Mouse (Mus musculus): ENCODE measurements around the gene Mrps16. TPM values are rescaled to one million over a fixed set of nuclear protein-coding genes. Genes with fewer than 3 reads are reported as not detected.

The Mrps16 gene
- polyA plus RNA-seq, 1 experiment from 2014 or later = 80.1 TPM

DNA sequence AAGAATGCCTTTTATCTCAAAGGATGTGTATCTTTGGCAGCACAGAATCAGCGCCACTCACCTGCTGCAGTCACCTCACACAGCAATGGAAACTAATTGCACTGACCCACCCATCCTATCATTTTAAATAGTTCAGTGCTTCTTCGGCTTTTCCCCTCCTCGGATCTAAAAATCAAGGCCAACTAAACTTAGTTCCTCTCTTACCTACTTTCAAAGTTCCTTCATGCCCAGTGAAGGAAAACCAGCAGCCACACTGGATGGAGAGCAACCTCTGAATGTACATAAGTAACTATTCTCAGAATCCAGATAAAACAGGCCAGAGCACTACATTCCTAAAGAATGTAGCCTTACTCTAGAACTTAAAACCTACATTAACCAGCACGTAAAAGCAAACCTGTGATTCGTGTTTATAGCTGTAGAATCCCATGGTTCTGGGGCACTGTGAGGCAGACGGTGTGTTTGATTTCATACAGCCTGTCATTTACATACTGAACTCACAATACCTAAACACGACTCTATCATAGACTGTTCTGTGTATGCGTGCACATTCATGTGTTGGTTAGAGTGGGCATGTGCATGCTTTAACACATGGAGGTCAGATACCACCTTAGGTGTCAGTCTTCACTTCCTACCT lies 3.9 kb downstream of the Mrps16 start:
- WGBS (ENCODE audit: insufficient replicate concordance) = 78% methylated on average over 8 of the region's 8 CpGs
- H3K27ac ChIP-seq = peak overlapping the region; percentile 87

DNA sequence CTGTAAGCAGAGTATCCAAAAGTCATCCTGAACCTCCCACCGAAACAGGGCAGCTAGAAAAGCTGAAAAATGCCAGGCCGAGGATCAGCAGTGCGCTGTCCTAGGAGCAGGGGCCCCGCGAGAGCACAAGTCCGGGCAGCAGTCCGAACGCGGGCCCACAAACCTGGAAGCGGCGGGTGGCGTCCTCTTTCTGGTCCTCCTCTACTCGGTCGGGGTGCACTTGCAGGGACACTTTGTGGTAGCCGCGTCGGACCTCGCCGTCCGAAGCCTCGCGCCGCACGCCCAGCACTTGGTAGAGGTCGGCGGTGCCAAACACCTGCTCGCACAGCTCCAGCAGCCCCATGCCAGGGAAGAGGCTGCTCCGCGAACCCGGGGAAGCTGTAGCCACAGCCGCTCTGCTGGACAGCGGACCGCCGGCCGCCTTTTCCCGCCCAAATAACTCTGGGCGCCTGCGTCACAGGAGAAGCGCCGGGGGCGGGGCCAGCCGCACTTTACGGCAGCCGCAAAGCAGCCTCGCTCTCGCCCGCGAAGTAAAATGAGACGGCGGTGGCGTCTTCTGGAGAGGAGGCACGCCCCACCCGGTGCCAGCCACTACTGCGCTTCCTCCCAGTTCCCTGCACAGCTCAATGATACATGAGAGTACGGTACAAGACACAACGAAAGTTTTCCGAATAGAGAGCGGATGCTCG lies 4.8 kb downstream of the Mrps16 start, which contains the start of gene Dnajc9:
Gene Dnajc9, minus strand, starts transcription at position 470 of the 689 bp plus-strand sequence.
- peaks cover 57% of the 10 kb centered on the region for H3K4me1 ChIP-seq
- no peaks in the 10 kb centered on the region for H3K27me3 ChIP-seq (replicated peaks)
- WGBS (ENCODE audit: insufficient replicate concordance) = under 1% methylated on average over 59 of the region's 59 CpGs
- peak within 1 kb of the TSS; percentile 94 for H3K9ac ChIP-seq
- peak within 1 kb of the TSS; percentile 80 for H3K4me2 ChIP-seq
- H3K9me3 ChIP-seq (replicated peaks) = no peaks in the 10 kb centered on the region
- H3K27ac ChIP-seq = peak within 1 kb of the TSS; percentile 87
- peaks cover 67% of the 10 kb centered on the region for H3K36me3 ChIP-seq
- peak; percentile 67 for ATAC-seq
- H3K4me3 ChIP-seq = peak within 1 kb of the TSS; percentile 89

More for the DNA sequence above, 3.9 kb downstream of the Mrps16 start:
- Histone ChIP-seq H3K9me3 (replicated peaks) (no peaks in the 10 kb centered on the region), H3K9ac (peak overlapping the region; percentile 94), H3K4me2 (peak overlapping the region; percentile 80), H3K4me3 (peak overlapping the region; percentile 89), H3K36me3 (peaks cover 58% of the 10 kb centered on the region), H3K27me3 (replicated peaks) (no peaks in the 10 kb centered on the region), H3K4me1 (peaks cover 65% of the 10 kb centered on the region)
- no peak for ATAC-seq

DNA sequence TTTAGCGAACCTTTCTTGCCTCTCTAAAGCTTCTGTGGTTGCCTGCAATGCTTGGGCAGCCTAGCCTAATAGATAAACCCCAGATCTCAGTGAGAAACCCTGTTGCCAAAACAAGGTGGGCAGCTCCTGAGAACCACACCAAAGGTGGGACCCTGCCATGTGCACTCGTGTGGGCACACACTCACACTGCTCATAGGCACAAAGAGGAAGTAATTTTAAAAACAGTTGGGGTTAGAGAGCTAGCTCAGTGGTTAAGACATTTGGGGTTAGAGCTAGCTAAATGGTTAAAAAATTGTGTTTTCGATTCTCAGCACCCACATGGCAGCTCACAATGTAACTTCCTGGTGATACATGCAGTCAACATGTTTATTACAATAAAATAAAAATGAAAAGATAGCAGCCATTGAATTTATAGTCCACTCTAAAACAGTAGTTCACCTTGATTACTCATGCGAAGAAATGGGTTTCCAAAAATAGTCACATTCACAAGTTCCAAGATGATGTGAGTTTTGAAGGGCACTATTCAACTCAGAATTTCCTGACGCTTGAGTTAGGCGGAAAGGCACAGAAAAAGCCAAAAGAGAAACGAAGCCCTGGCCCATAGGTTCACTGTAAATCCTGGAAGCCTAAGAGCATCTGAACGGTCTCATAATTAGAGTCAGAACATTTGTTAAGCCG lies 13.5 kb downstream of the Mrps16 start:
- Histone ChIP-seq H3K27me3 (replicated peaks) (no peaks in the 10 kb centered on the region), H3K4me1 (peaks cover 14% of the 10 kb centered on the region), H3K27ac (no peak overlapping the region), H3K9me3 (replicated peaks) (no peaks in the 10 kb centered on the region), H3K36me3 (peaks cover 76% of the 10 kb centered on the region), H3K4me2 (no peak overlapping the region), H3K4me3 (no peak overlapping the region), H3K9ac (no peak overlapping the region)
- no peak for ATAC-seq
- WGBS (ENCODE audit: insufficient replicate concordance) = 74% methylated on average over 9 of the region's 9 CpGs

DNA sequence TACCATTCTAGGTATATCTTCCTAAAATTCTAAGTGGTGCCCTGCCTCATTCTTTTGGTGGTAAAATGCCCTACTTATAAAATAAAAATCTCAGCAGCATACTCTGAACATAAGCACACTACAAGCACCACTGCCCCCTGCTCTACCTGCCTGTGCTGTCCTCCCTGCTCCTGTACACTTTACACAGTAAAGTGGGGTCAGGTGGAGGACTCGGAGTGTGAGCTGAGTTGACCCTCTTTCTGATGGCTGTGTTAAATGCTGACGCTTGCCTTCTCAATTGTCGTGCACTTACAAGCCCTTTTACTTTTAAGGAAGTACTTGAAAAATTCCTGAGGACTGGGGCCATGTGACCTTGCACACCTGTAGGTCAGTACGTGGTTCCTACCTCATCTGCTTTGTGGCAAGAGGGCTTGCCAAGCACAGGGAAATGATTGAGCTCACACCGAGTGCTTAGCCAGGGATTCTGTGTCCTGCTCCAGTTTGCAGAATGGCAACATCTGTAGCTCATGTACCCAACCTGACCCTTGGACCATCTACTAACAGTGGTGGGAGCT lies 14.3 kb downstream of the Mrps16 start:
- H3K9me3 ChIP-seq (replicated peaks) = no peaks in the 10 kb centered on the region
- no peak overlapping the region for H3K4me2 ChIP-seq
- H3K4me1 ChIP-seq = peaks cover 14% of the 10 kb centered on the region
- no peak overlapping the region for H3K9ac ChIP-seq
- peaks cover 73% of the 10 kb centered on the region for H3K36me3 ChIP-seq
- H3K27ac ChIP-seq = no peak overlapping the region
- no peak overlapping the region for H3K4me3 ChIP-seq
- H3K27me3 ChIP-seq (replicated peaks) = no peaks in the 10 kb centered on the region
- no peak for ATAC-seq
- 74% methylated on average over 5 of the region's 5 CpGs for WGBS (ENCODE audit: insufficient replicate concordance)

DNA sequence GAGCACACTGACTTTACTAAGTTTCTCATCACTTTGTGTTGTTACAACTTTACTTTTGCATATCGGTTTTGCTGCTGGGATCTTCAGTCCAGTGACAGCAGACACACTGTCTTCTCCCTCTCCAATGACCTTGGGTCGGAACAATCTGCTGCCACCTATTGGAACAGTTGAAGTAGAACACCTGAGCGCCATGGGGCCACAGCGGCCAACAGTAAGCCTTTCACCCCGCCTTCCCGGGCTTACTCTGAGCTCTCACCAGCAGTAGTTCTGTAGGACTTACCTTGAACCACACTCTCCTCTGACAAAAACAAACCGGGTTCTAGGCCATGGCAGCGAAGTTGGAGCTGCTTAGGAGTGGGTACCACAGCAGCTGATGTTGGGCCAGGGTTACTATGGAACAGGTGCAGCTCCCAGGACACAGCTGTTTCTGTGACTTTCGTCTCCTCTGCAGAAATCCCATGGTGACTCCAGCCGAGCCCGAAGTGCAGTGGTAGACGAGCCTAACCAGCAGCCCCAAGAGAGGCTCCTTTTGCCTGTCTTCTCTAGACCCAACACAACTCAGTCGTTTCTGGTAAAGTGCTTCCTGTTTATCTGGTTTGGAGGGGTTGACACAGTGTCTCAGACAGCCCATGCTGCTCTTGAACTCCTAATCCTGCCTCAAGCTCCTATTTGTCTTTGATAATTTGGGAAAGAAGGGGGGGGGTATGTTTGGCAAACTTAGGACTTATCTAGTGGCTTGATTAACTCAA lies 14.9 kb downstream of the Mrps16 start:
- peaks cover 14% of the 10 kb centered on the region for H3K4me1 ChIP-seq
- H3K36me3 ChIP-seq = peaks cover 71% of the 10 kb centered on the region
- no peak overlapping the region for H3K9ac ChIP-seq
- no peaks in the 10 kb centered on the region for H3K9me3 ChIP-seq (replicated peaks)
- H3K4me3 ChIP-seq = no peak overlapping the region
- WGBS (ENCODE audit: insufficient replicate concordance) = 33% methylated on average over 13 of the region's 13 CpGs
- no peaks in the 10 kb centered on the region for H3K27me3 ChIP-seq (replicated peaks)
- H3K27ac ChIP-seq = no peak overlapping the region; the same call in 1 of the 2 replicates
- H3K4me2 ChIP-seq = no peak overlapping the region
- ATAC-seq = peak; percentile 74

DNA sequence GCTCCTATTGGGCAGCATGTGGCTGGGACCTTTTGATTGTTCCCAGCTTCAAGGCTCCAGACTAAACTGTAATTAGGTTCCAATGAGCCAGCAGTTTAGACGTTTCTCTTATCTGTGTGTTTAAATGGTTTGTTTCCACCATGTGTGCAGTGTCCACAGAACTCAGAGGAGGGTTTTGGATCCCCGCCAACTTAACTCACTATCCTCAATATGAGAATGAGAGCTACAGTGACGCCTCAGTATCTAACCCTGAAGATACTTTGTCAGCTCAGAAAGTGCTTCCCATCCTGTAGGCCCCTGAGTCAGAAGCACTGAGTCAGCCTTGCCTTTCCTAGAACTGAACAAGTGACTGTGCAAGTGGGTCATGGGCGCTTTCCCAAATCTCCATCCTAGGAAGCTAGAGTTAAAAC lies 16.3 kb downstream of the Mrps16 start:
- H3K36me3 ChIP-seq = peaks cover 62% of the 10 kb centered on the region
- H3K4me2 ChIP-seq = no peak overlapping the region
- peaks cover 14% of the 10 kb centered on the region for H3K4me1 ChIP-seq
- ATAC-seq = peak; percentile 45
- H3K9ac ChIP-seq = no peak overlapping the region
- no peaks in the 10 kb centered on the region for H3K27me3 ChIP-seq (replicated peaks)
- H3K9me3 ChIP-seq (replicated peaks) = no peaks in the 10 kb centered on the region
- H3K27ac ChIP-seq = no peak overlapping the region
- whole genome bisulfite sequencing (ENCODE audit: insufficient replicate concordance) = 59% methylated on average over 4 of the region's 4 CpGs
- no peak overlapping the region for H3K4me3 ChIP-seq

DNA sequence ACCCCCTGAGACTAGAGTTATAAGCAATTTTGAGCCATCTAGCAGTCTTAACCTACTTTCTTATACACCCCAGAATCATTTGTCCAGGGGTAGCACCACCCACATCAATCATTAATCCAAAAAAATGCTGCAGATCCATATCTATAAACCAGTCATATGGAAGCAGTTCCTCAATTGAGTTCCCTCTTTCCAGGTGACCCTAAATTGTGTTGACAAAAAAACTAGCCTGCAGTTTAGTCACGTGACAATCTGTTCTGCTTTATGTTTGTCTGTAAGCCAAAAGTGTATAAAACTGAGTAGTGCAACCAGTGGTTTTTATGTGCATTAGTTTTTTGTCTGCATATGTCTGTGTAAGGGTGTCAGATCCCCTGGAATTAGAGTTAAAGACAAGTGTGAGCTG lies 21.6 kb downstream of the Mrps16 start:
- Histone ChIP-seq H3K27me3 (replicated peaks) (no peaks in the 10 kb centered on the region), H3K27ac (no peak overlapping the region), H3K4me1 (peaks cover 4% of the 10 kb centered on the region), H3K4me2 (no peak overlapping the region), H3K9ac (no peak overlapping the region), H3K9me3 (replicated peaks) (no peaks in the 10 kb centered on the region), H3K36me3 (peaks cover 44% of the 10 kb centered on the region), H3K4me3 (no peak overlapping the region)
- 75% methylated on average over 1 of the region's 1 CpGs for WGBS (ENCODE audit: insufficient replicate concordance)
- no peak for ATAC-seq

DNA sequence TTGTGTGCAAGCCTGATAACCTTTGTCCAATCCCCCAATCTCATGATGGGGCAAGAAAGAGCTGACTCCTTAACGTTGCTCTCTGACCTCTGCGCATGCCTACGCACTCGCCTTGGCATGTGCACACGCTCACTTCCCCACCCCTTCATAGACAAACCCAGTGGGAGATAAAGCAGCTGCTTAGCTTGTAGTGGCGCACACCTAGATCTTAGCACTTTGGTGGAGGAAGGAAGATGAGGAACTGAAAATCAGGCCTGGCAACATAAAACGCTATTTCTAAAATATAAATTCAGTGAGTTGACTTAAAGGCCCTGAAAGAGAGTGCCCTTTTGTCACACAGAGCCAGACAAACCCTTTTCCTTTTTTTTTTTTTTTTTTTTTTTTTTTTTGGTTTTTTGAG lies 22.6 kb downstream of the Mrps16 start:
- 71% methylated on average over 7 of the region's 7 CpGs for WGBS (ENCODE audit: insufficient replicate concordance)
- Histone ChIP-seq H3K9ac (no peak overlapping the region), H3K27me3 (replicated peaks) (no peaks in the 10 kb centered on the region), H3K27ac (no peak overlapping the region), H3K4me3 (no peak overlapping the region), H3K9me3 (replicated peaks) (no peaks in the 10 kb centered on the region), H3K36me3 (peaks cover 39% of the 10 kb centered on the region), H3K4me1 (peaks cover 3% of the 10 kb centered on the region; the same call in 1 of the 2 replicates), H3K4me2 (no peak overlapping the region)
- no peak for ATAC-seq

DNA sequence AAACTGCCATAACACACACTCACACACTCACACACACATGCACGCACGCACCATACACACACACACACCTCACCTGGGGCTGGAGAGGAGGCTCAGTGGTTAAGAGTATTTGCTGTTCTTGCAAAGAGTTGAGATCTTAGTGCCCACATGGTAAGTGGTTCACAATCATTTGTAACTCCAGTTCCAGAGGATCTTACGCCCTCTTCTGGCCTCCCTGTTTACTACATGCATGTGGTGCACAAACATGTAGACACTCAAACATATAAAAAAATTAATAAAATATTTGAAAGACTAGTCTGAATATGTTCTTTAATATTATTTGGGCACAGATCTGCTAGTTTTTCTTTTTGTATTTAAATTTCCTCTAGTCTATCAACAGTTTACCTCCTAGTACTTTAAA lies 25.2 kb downstream of the Mrps16 start:
- Histone ChIP-seq H3K27ac (no peak overlapping the region), H3K36me3 (peaks cover 42% of the 10 kb centered on the region), H3K9ac (no peak overlapping the region), H3K9me3 (replicated peaks) (no peaks in the 10 kb centered on the region), H3K27me3 (replicated peaks) (no peaks in the 10 kb centered on the region), H3K4me1 (peaks cover 3% of the 10 kb centered on the region; the same call in 1 of the 2 replicates), H3K4me3 (no peak overlapping the region), H3K4me2 (no peak overlapping the region)
- ATAC-seq = no peak
- WGBS (ENCODE audit: insufficient replicate concordance) = 84% methylated on average over 3 of the region's 3 CpGs

DNA sequence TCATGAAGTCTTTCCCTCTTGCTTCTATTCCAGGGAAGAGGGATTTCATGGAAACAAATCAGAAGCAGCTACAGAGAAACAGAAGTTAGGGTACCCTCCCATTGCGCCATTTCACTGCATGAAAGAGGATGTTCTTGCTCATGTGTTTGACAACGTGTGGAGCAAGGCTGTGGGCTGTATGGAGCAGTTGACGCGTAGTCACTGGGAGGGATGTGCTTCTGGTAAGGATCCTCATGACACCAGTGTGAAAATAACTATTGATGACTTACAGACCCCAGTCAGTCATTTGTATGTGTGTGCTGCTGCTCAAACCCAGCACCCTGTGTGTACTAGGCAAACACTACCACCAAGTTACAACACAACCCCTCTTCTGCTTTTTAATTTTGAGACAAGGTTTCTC lies 30.2 kb downstream of the Mrps16 start:
- Histone ChIP-seq H3K4me1 (no peaks in the 10 kb centered on the region), H3K36me3 (peaks cover 71% of the 10 kb centered on the region), H3K4me2 (no peak overlapping the region), H3K27ac (no peak overlapping the region), H3K9me3 (replicated peaks) (no peaks in the 10 kb centered on the region), H3K4me3 (no peak overlapping the region), H3K27me3 (replicated peaks) (no peaks in the 10 kb centered on the region), H3K9ac (no peak overlapping the region)
- ATAC-seq = no peak
- WGBS (ENCODE audit: insufficient replicate concordance) = 78% methylated on average over 4 of the region's 4 CpGs

DNA sequence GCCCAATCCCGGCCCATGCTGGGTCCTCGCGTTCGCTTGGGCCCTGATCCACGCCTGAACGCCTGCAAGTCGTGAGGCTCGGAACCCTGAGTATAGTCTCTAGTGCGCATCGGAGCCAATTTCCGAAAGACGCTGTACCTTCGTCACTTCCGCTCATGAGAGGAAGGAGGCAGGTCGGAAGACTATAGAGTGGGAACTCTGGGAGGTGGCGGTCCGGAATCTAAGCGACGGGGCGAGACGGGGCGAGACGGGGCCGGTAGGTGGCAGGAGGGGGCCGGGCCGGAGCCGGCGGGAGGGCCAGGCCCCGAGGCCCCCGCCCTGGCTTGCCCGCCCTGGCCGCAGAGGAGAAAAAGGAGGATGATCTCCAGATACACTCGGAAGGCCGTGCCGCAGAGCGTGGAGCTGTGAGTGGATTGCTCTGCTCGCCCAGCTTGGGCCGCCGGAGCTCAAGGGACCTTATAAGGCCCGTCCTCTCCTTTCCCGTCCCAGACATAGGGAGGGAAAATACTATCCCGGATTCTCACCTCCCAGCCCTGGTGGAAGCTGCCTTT lies 45.4 kb downstream of the Mrps16 start, which contains the start of the genes Ecd and Fam149b:
Gene Ecd, minus strand, starts transcription at position 131 of the 551 bp plus-strand sequence.
Gene Fam149b, plus strand, starts transcription at position 172 of the 551 bp plus-strand sequence.
- Histone ChIP-seq H3K9me3 (replicated peaks) (no peaks in the 10 kb centered on the region), H3K9ac (peak within 1 kb of the TSS; percentile 91), H3K36me3 (peaks cover 42% of the 10 kb centered on the region), H3K27me3 (replicated peaks) (no peaks in the 10 kb centered on the region), H3K4me2 (peak within 1 kb of the TSS; percentile 80), H3K27ac (peak within 1 kb of the TSS; percentile 92), H3K4me1 (peaks cover 29% of the 10 kb centered on the region), H3K4me3 (peak within 1 kb of the TSS; percentile 84)
- peak; percentile 98 for ATAC-seq
- under 1% methylated on average over 33 of the region's 42 CpGs for WGBS (ENCODE audit: insufficient replicate concordance)
